Mouse (Mus musculus) myocyte (in vitro differentiated cells): ENCODE data around the gene Srgn. TPM values are rescaled to one million over a fixed set of nuclear protein-coding genes. Genes with fewer than 3 reads are reported as not detected.
"Not testable (repeated sequence)": the region's sequence is repeated elsewhere in the genome, so short reads cannot be mapped to it uniquely, and the experiment has no call there.

Experiments used
- H3K27me3 ChIP-seq: one replicate; pipeline ENCODE4 v1.6.1; 2011; ENCODE audit not compliant: control insufficient read depth, insufficient read depth, insufficient read length
- H3K36me3 ChIP-seq: one replicate; pipeline ENCODE4 v1.6.1; 2011; ENCODE audit not compliant: control insufficient read depth, insufficient read depth
- H3K4me2 ChIP-seq: one replicate; pipeline ENCODE4 v1.6.1; 2011; ENCODE audit warnings: low read depth, control low read depth
- H3K4me3 ChIP-seq: one replicate; pipeline ENCODE4 v1.5.1; 2011; ENCODE audit warnings: mild to moderate bottlenecking, control low read depth, moderate library complexity
- H3K79me2 ChIP-seq: one replicate; pipeline ENCODE4 v1.6.1; 2011; ENCODE audit not compliant: control insufficient read depth, insufficient read depth
- H3ac ChIP-seq: one replicate; pipeline ENCODE4 v1.6.1; 2011; ENCODE audit not compliant: control insufficient read depth, insufficient read length
- CEBPB ChIP-seq: IDR thresholded peaks from 2 replicates; pipeline ENCODE4 v1.6.1; 2011; ENCODE audit warnings: mild to moderate bottlenecking, moderate library complexity; ENCODE audit not compliant: poor library complexity, insufficient read depth, severe bottlenecking
- E2F4 ChIP-seq: IDR thresholded peaks from one replicate; pipeline ENCODE4 v1.6.1; 2011; ENCODE audit warnings: mild to moderate bottlenecking, control low read depth, moderate library complexity; ENCODE audit not compliant: insufficient read depth
- MAX ChIP-seq: IDR thresholded peaks from one replicate; pipeline ENCODE4 v1.6.1; 2011; ENCODE audit warnings: low read depth, mild to moderate bottlenecking, control low read depth
- MYOD1 ChIP-seq, 3 experiments: IDR thresholded peaks; one replicate each; pipeline ENCODE4 v1.6.1; 2011; ENCODE audit warnings: control low read depth in 2 of 3, low read depth in 2 of 3, mild to moderate bottlenecking in 2 of 3, moderate library complexity in 1 of 3; ENCODE audit not compliant: insufficient read length in 2 of 3, control insufficient read depth in 1 of 3
- MYOG ChIP-seq, 3 experiments: IDR thresholded peaks; one replicate each; pipeline ENCODE4 v1.6.1; 2011; ENCODE audit warnings: control low read depth in 2 of 3, low read depth in 2 of 3, mild to moderate bottlenecking in 2 of 3; ENCODE audit not compliant: insufficient read length in 2 of 3, control insufficient read depth in 1 of 3, insufficient read depth in 1 of 3
- POLR2A ChIP-seq: IDR thresholded peaks from one replicate; pipeline ENCODE4 v1.6.1; 2011; ENCODE audit warnings: low read depth, mild to moderate bottlenecking, control low read depth, moderate library complexity; ENCODE audit not compliant: insufficient read length
- POLR2AphosphoS2 ChIP-seq: IDR thresholded peaks from one replicate; pipeline ENCODE4 v1.6.1; 2011; ENCODE audit warnings: low read depth, control low read depth; ENCODE audit not compliant: insufficient read length
- REST ChIP-seq: IDR thresholded peaks from one replicate; pipeline ENCODE4 v1.6.1; 2011; ENCODE audit warnings: mild to moderate bottlenecking, control low read depth, moderate library complexity; ENCODE audit not compliant: insufficient read depth, insufficient read length
- SRF ChIP-seq: IDR thresholded peaks from one replicate; pipeline ENCODE4 v1.6.1; 2011; ENCODE audit warnings: low read depth; ENCODE audit not compliant: control insufficient read depth, insufficient read length
- TCF12 ChIP-seq: IDR thresholded peaks from one replicate; pipeline ENCODE4 v1.6.1; 2011; ENCODE audit warnings: mild to moderate bottlenecking, control low read depth; ENCODE audit not compliant: poor library complexity, insufficient read depth, severe bottlenecking
- TCF3 ChIP-seq: IDR thresholded peaks from one replicate; pipeline ENCODE4 v1.6.1; 2011; ENCODE audit warnings: low read depth, control low read depth; ENCODE audit not compliant: insufficient read length
- USF1 ChIP-seq: IDR thresholded peaks from one replicate; pipeline ENCODE4 v1.6.1; 2011; ENCODE audit warnings: low read depth, mild to moderate bottlenecking, control low read depth, moderate library complexity
- polyA plus RNA-seq: library from polyadenylated mRNA; unstranded; fragments of >200 nt; fragmentation: generic; extraction: Trizol; gene quantifications from one replicate; pipeline ENCODE4 v1.2.1, GENCODE M21; 2012; ENCODE audit warnings: missing spikeins

Srgn gene
- polyA plus RNA-seq, 1 experiment = 1.1 TPM

GRCm38 (mm10) chr10:62500916-62501615 lies 26.2 kb downstream of the Srgn start:
- no peak for TF ChIP-seq MAX
- TF ChIP-seq REST = no peak
- H3K4me3 ChIP-seq = no peak overlapping the region
- H3K79me2 ChIP-seq = no peaks in the 10 kb centered on the region
- H3K36me3 ChIP-seq = no peaks in the 10 kb centered on the region
- no peaks in the 10 kb centered on the region for H3K27me3 ChIP-seq
- H3ac ChIP-seq = no peak overlapping the region
- H3K4me2 ChIP-seq = peak overlapping the region; percentile 61

DNA sequence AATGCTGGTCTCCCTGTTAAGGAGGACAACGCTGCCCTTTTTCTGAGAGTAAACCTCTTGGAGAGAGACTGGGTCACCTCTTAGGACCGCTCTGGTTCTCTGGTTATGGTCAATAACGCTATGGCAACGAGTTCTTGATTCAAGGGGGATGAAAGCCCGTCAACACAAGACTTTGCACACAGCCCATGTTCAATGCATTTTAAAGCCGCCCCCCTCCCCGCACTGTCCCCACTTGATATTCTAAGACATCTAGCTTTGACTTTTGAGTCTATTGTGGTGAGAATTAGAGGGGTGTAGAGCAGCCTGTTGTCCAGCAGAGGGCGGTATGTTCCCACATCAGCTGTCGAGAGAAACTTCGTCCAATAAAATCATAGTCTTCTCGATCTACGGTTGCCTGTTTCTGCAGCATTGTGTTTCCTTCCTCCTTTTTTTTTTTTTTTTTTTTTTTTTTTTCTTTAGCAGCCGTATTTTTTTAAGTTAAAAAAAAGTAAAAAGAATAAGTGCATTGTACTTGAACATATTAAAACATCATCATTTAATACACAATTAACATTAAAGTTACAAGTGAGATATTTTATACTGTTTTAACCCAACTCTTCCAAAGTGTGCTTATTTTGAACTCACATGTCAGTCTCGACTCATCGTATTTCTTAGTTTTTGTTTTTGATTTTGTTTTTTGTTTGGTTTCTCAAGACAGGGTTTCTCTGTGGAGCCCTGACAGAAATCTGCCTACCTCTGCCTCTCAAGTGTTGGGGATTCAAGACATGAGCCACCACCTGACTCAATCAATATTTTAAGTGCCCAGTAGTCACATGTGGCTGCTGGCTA lies 26.9 kb downstream of the Srgn start:
- no peak overlapping the region for H3ac ChIP-seq
- H3K36me3 ChIP-seq = no peaks in the 10 kb centered on the region
- no peak overlapping the region for H3K4me3 ChIP-seq
- no peaks in the 10 kb centered on the region for H3K27me3 ChIP-seq
- no peaks in the 10 kb centered on the region for H3K79me2 ChIP-seq
- H3K4me2 ChIP-seq = peak overlapping the region; percentile 61
- TF ChIP-seq POLR2A = no peak
- TF ChIP-seq E2F4 = no peak
- no peak for TF ChIP-seq TCF12
- TF ChIP-seq REST = no peak
- no peak for TF ChIP-seq CEBPB
- TF ChIP-seq MAX = no peak
- no peak for TF ChIP-seq SRF
- TF ChIP-seq MYOG (IDR thresholded peaks at IDR 0.05; ENCODE audit: control insufficient read depth in 1 of 3, insufficient read depth in 1 of 3, insufficient read length in 2 of 3, low read depth in 2 of 3) = no peak

- H3K27me3 ChIP-seq, H3K4me2 ChIP-seq, H3K36me3 ChIP-seq, H3ac ChIP-seq, H3K79me2 ChIP-seq, H3K4me3 ChIP-seq: not testable (repeated sequence)
Observed at GRCm38 (mm10) chr10:62491681-62492080, 35.6 kb downstream of the Srgn start.

- Histone ChIP-seq H3K27me3 (no peaks in the 10 kb centered on the region), H3ac (no peak overlapping the region), H3K79me2 (peaks cover 30% of the 10 kb centered on the region), H3K36me3 (no peaks in the 10 kb centered on the region), H3K4me3 (no peak overlapping the region), H3K4me2 (peak overlapping the region; percentile 90)
- no peak for TF ChIP-seq E2F4
- TF ChIP-seq POLR2AphosphoS2 = no peak
- TF ChIP-seq MYOD1 (IDR thresholded peaks at IDR 0.05; ENCODE audit: control insufficient read depth in 1 of 3, insufficient read length in 2 of 3, low read depth in 2 of 3) = no peak
- no peak for TF ChIP-seq CEBPB
- no peak for TF ChIP-seq TCF12
- no peak for TF ChIP-seq MAX
- no peak for TF ChIP-seq POLR2A
- no peak for TF ChIP-seq REST
- no peak for TF ChIP-seq USF1
- TF ChIP-seq SRF = no peak
- TF ChIP-seq TCF3 = no peak
- TF ChIP-seq MYOG (IDR thresholded peaks at IDR 0.05; ENCODE audit: control insufficient read depth in 1 of 3, insufficient read depth in 1 of 3, insufficient read length in 2 of 3, low read depth in 2 of 3) = no peak
Observed at GRCm38 (mm10) chr10:62488266-62488665, 39.0 kb downstream of the Srgn start.

DNA sequence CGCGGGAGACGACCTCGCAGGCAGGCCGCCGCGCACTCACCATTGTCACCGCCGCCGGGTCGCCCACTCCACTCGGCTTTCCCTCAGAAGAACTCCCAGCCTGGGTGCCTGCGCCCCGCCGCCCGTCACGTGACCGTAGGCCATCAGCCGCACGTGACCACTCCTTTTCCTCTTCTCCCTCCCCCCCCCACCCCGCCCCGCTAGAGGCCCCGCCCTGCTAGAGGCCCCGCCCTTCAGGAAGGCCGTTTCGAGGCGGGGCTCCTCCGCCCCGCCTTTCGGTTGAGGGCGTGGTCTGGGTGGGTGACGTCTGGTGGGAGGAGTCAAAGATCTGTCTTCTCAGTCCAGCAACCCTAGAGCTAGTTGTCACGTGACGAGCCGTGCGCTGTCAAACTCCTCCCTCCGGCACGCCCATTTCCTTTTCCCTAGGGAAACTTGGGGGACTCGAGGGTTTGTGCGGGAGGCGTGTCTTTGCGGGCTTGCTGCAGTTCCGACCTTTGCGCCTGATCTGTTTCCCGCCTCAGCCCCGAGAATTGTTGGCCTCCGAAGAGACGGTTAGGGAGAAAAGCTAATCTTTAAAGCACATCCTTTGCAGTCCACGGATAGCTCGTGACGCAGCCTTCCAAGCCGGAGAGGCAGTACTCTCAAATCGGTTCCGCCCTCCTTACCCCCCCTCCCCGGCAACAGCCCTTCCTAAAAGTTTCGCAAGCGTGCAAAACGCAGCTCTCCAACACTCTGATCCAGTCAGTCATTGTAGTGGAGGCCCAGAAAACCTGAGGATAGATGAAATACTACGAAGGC lies 40.4 kb downstream of the Srgn start, which contains the start of gene Vps26a:
Gene Vps26a, minus strand, starts transcription at position 188 of the 798 bp plus-strand sequence.
- Histone ChIP-seq H3K27me3 (no peaks in the 10 kb centered on the region), H3K36me3 (no peaks in the 10 kb centered on the region), H3ac (peak within 1 kb of the TSS; percentile 24), H3K79me2 (peaks cover 44% of the 10 kb centered on the region), H3K4me2 (peak within 1 kb of the TSS; percentile 91), H3K4me3 (peak within 1 kb of the TSS; percentile 70)
- TF ChIP-seq POLR2A (peak; percentile 83), TCF12 (no peak), MAX (no peak), TCF3 (no peak), CEBPB (peak; percentile 84), MYOG (IDR thresholded peaks at IDR 0.05; ENCODE audit: control insufficient read depth in 1 of 3, insufficient read depth in 1 of 3, insufficient read length in 2 of 3, low read depth in 2 of 3) (no peak), MYOD1 (IDR thresholded peaks at IDR 0.05; ENCODE audit: control insufficient read depth in 1 of 3, insufficient read length in 2 of 3, low read depth in 2 of 3) (peak in 1 of 3 experiments; percentile 0), REST (no peak), E2F4 (no peak), USF1 (peak; percentile 95), POLR2AphosphoS2 (peak; percentile 82), SRF (no peak)
